Mouse (Mus musculus): ENCODE measurements at regions not wholly inside any gene's neighbourhood (a gene's known extent, or its start where the extent isn't known, plus 50 kb on each side); places are given as distances from the start of the nearest gene placed in this dataset.

DNA sequence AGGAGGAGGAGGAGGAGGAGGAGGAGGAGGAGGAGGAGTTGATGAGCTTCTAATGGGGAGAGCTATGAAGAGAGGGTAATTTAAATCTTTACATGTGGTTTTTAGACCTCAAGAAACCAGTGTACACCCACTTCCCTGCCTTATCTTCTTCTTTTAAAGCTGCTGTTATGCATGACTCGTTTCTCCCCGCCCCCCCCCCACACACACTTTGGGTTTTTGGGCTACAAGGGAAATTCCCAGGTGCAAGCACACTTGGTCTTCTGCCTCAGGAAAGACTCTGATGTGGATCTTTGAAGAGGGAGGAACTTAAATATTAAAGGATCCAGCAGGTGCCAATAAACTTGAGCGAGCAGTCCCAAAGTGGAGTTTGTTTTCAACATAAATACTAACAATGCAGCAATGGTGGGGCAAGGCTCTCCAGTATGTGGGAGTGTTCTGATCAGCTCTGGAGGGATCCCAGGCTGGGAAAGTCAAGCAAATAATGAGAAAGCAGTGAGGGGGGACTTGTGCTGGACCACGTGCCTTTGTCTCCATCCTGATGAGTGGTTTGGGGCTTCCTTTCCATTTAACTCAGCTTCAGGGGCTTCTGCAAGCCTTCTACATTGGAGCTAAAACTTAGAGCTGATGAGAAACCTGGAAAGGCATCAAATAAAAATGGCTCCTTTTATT, 296.0 kb downstream of the Pten start:
- no peak for TF ChIP-seq EP300 (IDR thresholded peaks at IDR 0.05; ENCODE audit: low read depth)
- no peak for TF ChIP-seq CTCF (IDR thresholded peaks at IDR 0.05; ENCODE audit: low read depth)

Data from liver, embryonic 14.5 days (tissue).